Mouse (Mus musculus): ENCODE measurements around the gene Ap1s3. TPM values are rescaled to one million over a fixed set of nuclear protein-coding genes. Genes with fewer than 3 reads are reported as not detected.

Ap1s3 gene
- total RNA-seq, 2 experiments from 2014 or later, result 4.8 to 5.9 TPM

DNA sequence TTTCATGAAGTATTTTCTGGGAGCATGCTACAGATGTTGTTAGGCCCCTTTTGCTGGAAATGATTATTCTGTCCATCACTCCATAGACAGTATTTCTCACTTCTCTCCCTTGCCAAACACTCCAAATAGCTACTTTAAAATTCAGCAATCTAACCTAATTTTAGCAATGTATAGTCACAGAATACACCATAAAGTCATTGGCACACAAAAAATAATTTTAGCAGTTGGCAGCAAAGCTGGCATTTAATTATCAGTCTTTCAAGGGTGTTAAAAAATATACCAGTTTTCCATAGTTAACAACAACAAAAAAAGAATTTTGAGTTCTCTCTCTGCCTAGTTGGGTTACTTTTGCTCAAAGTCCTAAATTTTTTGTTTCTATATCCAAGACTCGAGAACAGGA lies 14.4 kb downstream of the Ap1s3 start:
- no peak for TF ChIP-seq CTCF (IDR thresholded peaks at IDR 0.05)
- no peak overlapping the region for H3K4me3 ChIP-seq
- H3K27ac ChIP-seq, result no peak overlapping the region
- intact Hi-C loops (cut with DNase I), result no loop called here
- no peak for DNase-seq (ENCODE audit: extremely low spot score in 1 of 2, low spot score in 2 of 2)

DNA sequence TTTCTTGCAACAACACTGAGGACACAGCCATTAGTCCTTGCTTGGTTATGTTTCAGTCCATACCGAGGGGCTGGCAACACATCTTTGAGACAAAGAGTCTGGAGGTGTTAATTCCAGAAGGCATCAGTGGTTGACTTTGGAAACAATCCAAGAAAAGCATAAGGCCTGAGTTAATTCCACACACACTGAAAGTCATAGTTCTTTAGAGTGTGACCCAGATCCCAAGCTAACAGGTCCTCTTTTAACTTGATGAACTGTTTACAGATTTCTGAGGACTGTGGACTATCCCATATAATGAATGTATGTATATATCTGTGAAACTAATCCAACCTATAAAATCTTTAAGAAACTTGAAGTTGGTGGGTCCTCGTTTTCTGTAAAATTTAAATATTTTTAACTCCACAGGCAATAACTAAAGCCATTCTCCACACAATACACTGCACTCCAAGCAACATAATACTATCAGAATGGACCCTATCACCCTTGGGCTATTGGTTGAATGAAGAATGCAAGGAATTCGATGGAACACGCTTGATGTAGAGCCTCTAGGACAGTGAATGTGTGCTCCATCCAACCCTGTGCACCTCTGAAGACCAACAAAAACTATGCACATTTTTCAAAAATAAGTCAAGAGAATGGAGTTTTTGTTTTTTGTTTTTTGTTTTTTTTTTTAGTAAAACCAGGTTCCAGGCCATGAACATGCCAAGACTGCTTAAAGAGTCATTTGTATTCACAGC lies 15.8 kb downstream of the Ap1s3 start:
- TF ChIP-seq CTCF (IDR thresholded peaks at IDR 0.05), result no peak
- Histone ChIP-seq H3K27ac (no peak overlapping the region), H3K4me3 (no peak overlapping the region)
- DNase-seq (ENCODE audit: extremely low spot score in 1 of 2, low spot score in 2 of 2), result no peak
- intact Hi-C loops (cut with DNase I), result no loop called here

DNA sequence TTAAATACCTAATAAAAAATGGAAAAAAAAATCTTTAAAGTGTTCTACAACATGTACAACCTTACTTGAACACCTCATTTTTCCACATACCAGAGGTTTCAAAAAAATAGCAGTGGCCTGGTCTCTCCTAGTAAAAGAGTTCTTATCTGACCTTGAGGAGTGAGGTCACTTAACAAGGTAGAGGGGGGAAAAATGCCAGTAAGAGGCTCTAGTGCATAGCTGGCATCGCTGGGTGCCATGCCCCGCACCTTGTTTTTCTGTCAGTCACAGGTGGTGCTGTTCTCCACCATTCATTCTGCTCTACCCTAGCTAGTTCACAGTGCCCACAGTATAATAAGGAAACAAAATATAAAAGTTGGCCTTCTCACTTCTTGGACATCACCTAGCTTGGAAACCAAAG lies 16.8 kb downstream of the Ap1s3 start:
- Histone ChIP-seq H3K4me3 (no peak overlapping the region), H3K27ac (no peak overlapping the region)
- intact Hi-C loops (cut with DNase I), result no loop called here
- TF ChIP-seq CTCF (IDR thresholded peaks at IDR 0.05), result no peak
- no peak for DNase-seq (ENCODE audit: extremely low spot score in 1 of 2, low spot score in 2 of 2)

DNA sequence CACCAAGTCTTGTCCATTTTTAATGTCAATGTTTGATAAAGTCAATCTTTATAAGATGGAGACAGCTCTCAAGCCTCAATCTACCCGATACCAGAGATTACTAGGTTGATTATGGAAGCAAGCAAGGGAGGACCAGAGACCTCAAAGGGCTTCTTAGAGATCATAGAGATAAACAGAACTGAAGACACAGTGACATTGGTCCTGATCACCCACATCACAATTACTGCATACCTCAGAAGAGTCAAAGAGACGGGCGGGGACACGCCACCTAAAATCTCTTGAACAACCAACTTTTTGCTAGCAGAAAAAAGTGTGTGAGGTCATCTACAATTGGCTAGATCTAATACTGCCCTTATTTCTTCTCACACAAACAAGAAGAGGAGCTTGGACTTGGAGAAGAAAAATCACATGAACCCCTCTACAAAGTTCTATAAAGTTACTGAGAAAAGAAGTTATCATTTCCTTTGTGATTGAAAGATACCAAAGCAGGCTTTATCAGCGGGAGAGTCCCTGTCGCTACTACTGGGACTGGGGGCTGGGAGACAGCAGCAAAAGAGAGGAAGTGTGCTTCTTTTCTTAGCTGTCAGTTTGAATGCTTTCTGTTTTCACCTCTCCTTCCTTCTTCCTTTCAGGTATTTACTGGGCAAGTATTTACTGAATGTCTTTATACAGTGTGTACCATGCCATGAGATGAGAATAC lies 28.2 kb downstream of the Ap1s3 start:
- Histone ChIP-seq H3K4me3 (no peak overlapping the region), H3K27ac (no peak overlapping the region)
- intact Hi-C loops (cut with DNase I), result loop anchor here (5.0 kb wide), 3 partner anchors 201 to 1106 kb away; partner anchors contain the start of gene Scg2
- no peak for DNase-seq (ENCODE audit: extremely low spot score in 1 of 2, low spot score in 2 of 2)
- no peak for TF ChIP-seq CTCF (IDR thresholded peaks at IDR 0.05)

DNA sequence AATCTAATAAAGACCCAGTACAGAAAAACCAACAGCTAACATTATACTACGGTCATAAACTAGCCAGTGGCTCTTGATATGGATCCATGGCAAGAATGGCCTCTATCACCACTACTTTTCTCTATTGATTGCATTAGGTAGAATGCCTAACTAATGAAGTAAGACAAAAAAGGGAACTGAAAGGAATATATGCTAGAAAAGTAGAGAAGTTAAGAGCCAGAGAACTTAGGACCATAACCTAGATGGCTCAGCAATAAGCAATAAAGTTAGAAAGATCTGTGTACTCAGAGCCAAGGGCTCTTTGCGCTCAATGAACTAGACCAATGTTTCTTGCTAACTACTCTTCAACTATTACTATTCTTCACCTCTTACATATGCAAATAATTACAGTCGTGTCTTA lies 29.1 kb downstream of the Ap1s3 start:
- TF ChIP-seq CTCF (IDR thresholded peaks at IDR 0.05), result no peak
- Histone ChIP-seq H3K4me3 (no peak overlapping the region), H3K27ac (no peak overlapping the region)
- intact Hi-C loops (cut with DNase I), result loop anchor here (5.0 kb wide), 3 partner anchors 200 to 1105 kb away; partner anchors contain the start of gene Scg2
- no peak for DNase-seq (ENCODE audit: extremely low spot score in 1 of 2, low spot score in 2 of 2)

DNA sequence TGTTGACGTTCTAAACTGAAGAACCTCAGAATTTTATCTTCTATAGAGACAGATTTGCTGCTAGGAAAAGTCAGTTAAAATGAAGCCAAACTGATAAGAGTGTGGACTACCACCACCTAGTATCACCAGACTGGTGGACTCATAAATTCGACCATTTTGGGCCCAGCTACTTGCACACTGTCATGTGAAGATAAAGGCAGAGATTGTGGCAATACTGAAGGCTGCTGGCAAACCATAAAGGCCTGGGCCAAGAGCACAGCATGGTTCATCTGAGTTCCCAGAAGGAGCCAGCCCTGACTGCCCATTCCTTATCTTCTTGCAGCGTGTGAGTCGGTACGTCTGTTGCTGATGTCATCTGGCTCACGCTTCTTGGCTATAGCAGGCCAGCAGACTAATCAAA lies 30.4 kb downstream of the Ap1s3 start:
- Histone ChIP-seq H3K4me3 (no peak overlapping the region), H3K27ac (no peak overlapping the region)
- no peak for TF ChIP-seq CTCF (IDR thresholded peaks at IDR 0.05)
- intact Hi-C loops (cut with DNase I), result loop anchor here (5.0 kb wide), 3 partner anchors 199 to 1104 kb away; partner anchors contain the start of gene Scg2
- DNase-seq (ENCODE audit: extremely low spot score in 1 of 2, low spot score in 2 of 2), result no peak

DNA sequence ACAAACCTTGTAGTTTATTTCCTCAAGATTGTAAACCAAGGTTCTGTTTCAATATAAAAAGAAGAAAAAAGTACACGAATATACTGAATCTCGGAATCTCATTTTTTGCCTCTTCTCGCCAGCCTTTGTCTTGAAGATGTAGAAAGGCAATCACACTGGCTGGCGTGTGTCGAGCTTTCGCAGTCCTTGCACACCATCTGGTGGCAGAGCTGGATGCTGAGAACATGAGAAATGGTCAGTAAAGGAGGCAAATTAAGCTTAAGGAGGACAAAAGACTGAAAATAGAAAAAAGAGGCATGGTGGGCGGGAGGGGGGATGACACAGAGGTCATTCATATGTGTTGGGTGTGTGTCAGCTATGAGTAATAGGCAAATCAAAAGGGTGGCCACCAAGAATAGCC lies 31.6 kb downstream of the Ap1s3 start:
- Histone ChIP-seq H3K4me3 (no peak overlapping the region), H3K27ac (no peak overlapping the region)
- intact Hi-C loops (cut with DNase I), result loop anchor here (1.0 to 5.0 kb wide), 4 partner anchors 198 to 1103 kb away; partner anchors contain the start of gene Scg2
- DNase-seq (ENCODE audit: extremely low spot score in 1 of 2, low spot score in 2 of 2), result peak; percentile 68 to 75
- TF ChIP-seq CTCF (IDR thresholded peaks at IDR 0.05), result peak; percentile 78

DNA sequence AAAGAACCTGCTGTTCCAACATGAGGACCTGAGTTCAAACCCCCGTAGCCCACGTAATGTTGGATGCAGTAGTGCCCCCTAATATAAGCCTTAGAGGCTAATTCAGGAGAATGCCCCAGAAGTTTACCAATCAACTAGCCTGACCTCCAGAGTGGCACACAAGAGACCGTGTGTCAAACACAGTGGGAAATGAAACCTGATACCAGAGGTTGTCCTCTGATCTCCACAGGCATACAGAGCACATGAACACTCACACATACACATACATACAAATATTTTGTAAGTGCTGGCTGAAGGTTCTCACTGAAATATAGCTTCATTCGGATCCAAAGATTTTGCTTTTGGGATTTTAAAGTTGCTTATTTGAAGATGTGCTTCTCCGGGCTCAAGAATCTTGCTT lies 32.1 kb downstream of the Ap1s3 start:
- Histone ChIP-seq H3K4me3 (no peak overlapping the region), H3K27ac (no peak overlapping the region)
- no peak for DNase-seq (ENCODE audit: extremely low spot score in 1 of 2, low spot score in 2 of 2)
- no peak for TF ChIP-seq CTCF (IDR thresholded peaks at IDR 0.05)
- intact Hi-C loops (cut with DNase I), result loop anchor here (1.0 to 5.0 kb wide), 4 partner anchors 197 to 1102 kb away; partner anchors contain the start of gene Scg2

DNA sequence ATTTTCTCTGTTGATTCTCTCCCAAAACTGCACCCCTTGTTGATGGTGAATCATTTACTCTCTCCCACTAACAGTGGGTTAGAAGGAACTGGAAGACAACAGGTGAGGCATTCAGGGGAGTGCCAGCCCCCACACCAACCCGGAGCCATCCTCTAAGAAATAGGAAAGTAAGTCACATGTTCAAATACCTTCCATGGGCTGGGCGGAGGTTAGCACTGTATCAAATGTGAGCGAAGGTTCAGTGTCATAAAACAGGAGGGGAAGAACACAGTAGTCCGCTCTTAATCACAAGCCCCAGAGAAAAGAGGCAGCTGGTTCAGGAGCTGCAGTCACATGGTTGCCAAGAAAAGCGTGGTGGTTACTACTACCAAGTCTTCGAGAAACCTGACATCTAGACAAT lies 32.7 kb downstream of the Ap1s3 start:
- intact Hi-C loops (cut with DNase I), result no loop called here
- no peak overlapping the region for H3K27ac ChIP-seq
- DNase-seq (ENCODE audit: extremely low spot score in 1 of 2, low spot score in 2 of 2), result no peak
- TF ChIP-seq CTCF (IDR thresholded peaks at IDR 0.05), result no peak
- H3K4me3 ChIP-seq, result no peak overlapping the region

DNA sequence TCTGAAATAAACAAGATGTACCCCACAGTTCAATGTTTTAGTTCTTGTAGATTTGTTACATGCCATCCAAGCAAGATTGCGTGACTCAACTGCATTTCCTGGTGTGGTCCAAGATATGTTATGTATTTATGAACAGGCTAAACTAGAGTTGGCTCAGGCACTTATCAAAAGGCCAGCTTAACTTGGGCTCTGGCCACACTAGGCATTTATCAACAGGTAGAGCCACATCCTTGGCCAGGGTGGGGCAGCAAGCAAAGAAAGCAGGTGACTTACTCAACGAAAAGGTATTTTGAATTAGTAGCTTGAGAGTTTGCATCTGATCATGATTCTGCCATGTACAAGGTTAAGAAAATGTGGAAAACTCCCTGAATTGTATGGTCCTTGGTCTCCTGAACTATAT lies 34.0 kb downstream of the Ap1s3 start:
- intact Hi-C loops (cut with DNase I), result no loop called here
- no peak for DNase-seq (ENCODE audit: extremely low spot score in 1 of 2, low spot score in 2 of 2)
- no peak overlapping the region for H3K4me3 ChIP-seq
- no peak overlapping the region for H3K27ac ChIP-seq
- TF ChIP-seq CTCF (IDR thresholded peaks at IDR 0.05), result no peak

DNA sequence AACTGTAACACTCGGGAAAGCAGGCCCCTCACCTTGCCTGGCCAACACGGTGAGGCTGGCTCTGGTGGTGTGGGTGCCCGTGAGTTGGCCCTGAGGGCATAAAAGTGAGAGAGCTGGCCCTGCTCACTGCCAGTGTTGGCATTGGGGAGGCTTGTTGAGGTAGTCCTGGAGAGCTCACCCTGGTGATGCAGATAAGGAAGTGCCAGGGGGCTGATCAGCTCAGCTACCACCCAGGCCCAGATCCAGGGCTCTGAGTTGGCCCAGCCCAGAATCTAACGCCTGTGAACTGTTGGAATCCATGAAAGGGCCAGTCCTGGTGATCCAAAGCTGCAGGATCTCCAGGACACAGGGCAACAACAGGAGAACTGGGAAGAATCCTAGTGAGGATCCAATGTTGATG lies 40.3 kb downstream of the Ap1s3 start:
- no peak overlapping the region for H3K4me3 ChIP-seq
- intact Hi-C loops (cut with DNase I), result no loop called here
- H3K27ac ChIP-seq, result no peak overlapping the region
- TF ChIP-seq CTCF (IDR thresholded peaks at IDR 0.05), result no peak
- no peak for DNase-seq (ENCODE audit: extremely low spot score in 1 of 2, low spot score in 2 of 2)

DNA sequence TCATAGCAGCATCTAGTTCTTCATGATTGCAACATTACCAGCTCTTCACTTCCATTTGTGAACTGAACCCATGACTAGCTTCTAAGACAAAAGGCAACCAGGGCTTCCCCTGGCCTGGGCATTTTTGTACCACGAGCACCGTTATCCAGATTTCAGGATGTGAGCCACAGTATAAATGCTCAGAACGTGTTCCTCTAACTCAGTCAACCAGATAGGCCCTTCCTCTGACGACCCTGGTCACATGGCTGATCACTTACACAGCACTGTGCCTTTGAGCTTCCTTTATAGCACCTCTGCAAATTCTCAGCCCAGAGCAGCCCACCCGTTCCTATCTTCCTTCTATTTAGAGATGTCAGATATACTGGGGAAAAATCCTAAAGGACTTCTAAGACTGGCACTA lies 42.0 kb downstream of the Ap1s3 start:
- Histone ChIP-seq H3K4me3 (no peak overlapping the region), H3K27ac (no peak overlapping the region)
- no peak for DNase-seq (ENCODE audit: extremely low spot score in 1 of 2, low spot score in 2 of 2)
- TF ChIP-seq CTCF (IDR thresholded peaks at IDR 0.05), result no peak
- intact Hi-C loops (cut with DNase I), result no loop called here

All from left cerebral cortex, adult 2 months (tissue).